Mouse (Mus musculus): ENCODE results near the gene Rgs14. TPM values are rescaled to one million over a fixed set of nuclear protein-coding genes. Genes with fewer than 3 reads are reported as not detected.
A peak's percentile ranks its signal among the peaks of the same experiment; 100 is the strongest.

The Rgs14 gene
- polyA plus RNA-seq, 1 experiment from 2014 or later = 0.11 TPM

GRCm38 (mm10) chr13:55392933-55393332 lies 23.4 kb downstream of the Rgs14 start:
- no peak overlapping the region for H3K27ac ChIP-seq (ENCODE audit: low read depth, low read length)
- 67% methylated on average over 4 of the region's 4 CpGs for WGBS
- no peak for ATAC-seq (ENCODE audit: low read depth)
- no peak overlapping the region for H3K4me2 ChIP-seq (ENCODE audit: low read depth, low read length)
- no peaks in the 10 kb centered on the region for H3K9me3 ChIP-seq (ENCODE audit: control insufficient read depth, low read length)
- no peak overlapping the region for H3K9ac ChIP-seq (replicated peaks; ENCODE audit: low read depth, low read length)
- H3K36me3 ChIP-seq (ENCODE audit: control insufficient read depth, insufficient read depth, low read length) = no peaks in the 10 kb centered on the region
- no peaks in the 10 kb centered on the region for H3K27me3 ChIP-seq (ENCODE audit: control insufficient read depth, insufficient read depth, low read length)
- no peak overlapping the region for H3K4me3 ChIP-seq (ENCODE audit: low read depth, low read length)
- no peaks in the 10 kb centered on the region for H3K4me1 ChIP-seq (ENCODE audit: control insufficient read depth, insufficient read depth, low read length)

- H3K4me3 ChIP-seq (ENCODE audit: low read depth, low read length) = no peak within 1 kb of the TSS
- H3K9me3 ChIP-seq (ENCODE audit: control insufficient read depth, low read length) = no peaks in the 10 kb centered on the region
- H3K36me3 ChIP-seq (ENCODE audit: control insufficient read depth, insufficient read depth, low read length) = no peaks in the 10 kb centered on the region
- WGBS = 96% methylated on average over 1 of the region's 1 CpGs
- no peaks in the 10 kb centered on the region for H3K4me1 ChIP-seq (ENCODE audit: control insufficient read depth, insufficient read depth, low read length)
- H3K27ac ChIP-seq (ENCODE audit: low read depth, low read length) = no peak within 1 kb of the TSS
- no peak for ATAC-seq (ENCODE audit: low read depth)
- H3K9ac ChIP-seq (replicated peaks; ENCODE audit: low read depth, low read length) = no peak within 1 kb of the TSS
- H3K4me2 ChIP-seq (ENCODE audit: low read depth, low read length) = no peak within 1 kb of the TSS
- H3K27me3 ChIP-seq (ENCODE audit: control insufficient read depth, insufficient read depth, low read length) = no peaks in the 10 kb centered on the region
These were observed 28.6 kb downstream of the Rgs14 start, which contains the start of gene Slc34a1 for GRCm38 (mm10) chr13:55398088-55398487. Slc34a1 (plus strand) TSS chr13:55398187.

GRCm38 (mm10) chr13:55399300-55400038 lies 29.9 kb downstream of the Rgs14 start:
- H3K27me3 ChIP-seq (ENCODE audit: control insufficient read depth, insufficient read depth, low read length) = no peaks in the 10 kb centered on the region
- no peaks in the 10 kb centered on the region for H3K36me3 ChIP-seq (ENCODE audit: control insufficient read depth, insufficient read depth, low read length)
- no peaks in the 10 kb centered on the region for H3K9me3 ChIP-seq (ENCODE audit: control insufficient read depth, low read length)
- WGBS = 73% methylated on average over 5 of the region's 5 CpGs
- H3K27ac ChIP-seq (ENCODE audit: low read depth, low read length) = no peak overlapping the region
- no peak for ATAC-seq (ENCODE audit: low read depth)
- H3K4me3 ChIP-seq (ENCODE audit: low read depth, low read length) = no peak overlapping the region
- H3K4me1 ChIP-seq (ENCODE audit: control insufficient read depth, insufficient read depth, low read length) = no peaks in the 10 kb centered on the region
- no peak overlapping the region for H3K9ac ChIP-seq (replicated peaks; ENCODE audit: low read depth, low read length)
- H3K4me2 ChIP-seq (ENCODE audit: low read depth, low read length) = no peak overlapping the region

- Histone ChIP-seq H3K27ac (ENCODE audit: low read depth, low read length) (no peak overlapping the region), H3K4me1 (ENCODE audit: control insufficient read depth, insufficient read depth, low read length) (no peaks in the 10 kb centered on the region), H3K4me3 (ENCODE audit: low read depth, low read length) (no peak overlapping the region), H3K9me3 (ENCODE audit: control insufficient read depth, low read length) (no peaks in the 10 kb centered on the region), H3K36me3 (ENCODE audit: control insufficient read depth, insufficient read depth, low read length) (no peaks in the 10 kb centered on the region), H3K9ac (replicated peaks; ENCODE audit: low read depth, low read length) (no peak overlapping the region), H3K27me3 (ENCODE audit: control insufficient read depth, insufficient read depth, low read length) (no peaks in the 10 kb centered on the region), H3K4me2 (ENCODE audit: low read depth, low read length) (no peak overlapping the region)
- ATAC-seq (ENCODE audit: low read depth) = no peak
- 92% methylated on average over 1 of the region's 1 CpGs for WGBS
These were observed 30.5 kb downstream of the Rgs14 start for GRCm38 (mm10) chr13:55400039-55400346.

- WGBS = 47% methylated on average over 7 of the region's 7 CpGs
- H3K4me3 ChIP-seq (ENCODE audit: low read depth, low read length) = no peak overlapping the region
- H3K27ac ChIP-seq (ENCODE audit: low read depth, low read length) = peak overlapping the region; percentile 71
- no peak overlapping the region for H3K4me2 ChIP-seq (ENCODE audit: low read depth, low read length)
- H3K9me3 ChIP-seq (ENCODE audit: control insufficient read depth, low read length) = no peaks in the 10 kb centered on the region
- H3K9ac ChIP-seq (replicated peaks; ENCODE audit: low read depth, low read length) = no peak overlapping the region
- H3K36me3 ChIP-seq (ENCODE audit: control insufficient read depth, insufficient read depth, low read length) = no peaks in the 10 kb centered on the region
- peak; percentile 42; the same call in 1 of the 2 replicates for ATAC-seq (ENCODE audit: low read depth)
- H3K4me1 ChIP-seq (ENCODE audit: control insufficient read depth, insufficient read depth, low read length) = peaks cover 10% of the 10 kb centered on the region; the same call in 1 of the 2 replicates
- no peaks in the 10 kb centered on the region for H3K27me3 ChIP-seq (ENCODE audit: control insufficient read depth, insufficient read depth, low read length)
These were observed 33.7 kb downstream of the Rgs14 start for GRCm38 (mm10) chr13:55403266-55403665.

GRCm38 (mm10) chr13:55403935-55404852 lies 34.7 kb downstream of the Rgs14 start:
- WGBS = 59% methylated on average over 15 of the region's 15 CpGs
- H3K4me2 ChIP-seq (ENCODE audit: low read depth, low read length) = no peak overlapping the region

GRCm38 (mm10) chr13:55404853-55405782 lies 35.6 kb downstream of the Rgs14 start:
- no peaks in the 10 kb centered on the region for H3K36me3 ChIP-seq (ENCODE audit: control insufficient read depth, insufficient read depth, low read length)
- peak; percentile 91 for ATAC-seq (ENCODE audit: low read depth)
- 13% methylated on average over 11 of the region's 11 CpGs for WGBS
- peak overlapping the region; percentile 82 for H3K27ac ChIP-seq (ENCODE audit: low read depth, low read length)
- no peaks in the 10 kb centered on the region for H3K27me3 ChIP-seq (ENCODE audit: control insufficient read depth, insufficient read depth, low read length)
- peaks cover 10% of the 10 kb centered on the region; the same call in 1 of the 2 replicates for H3K4me1 ChIP-seq (ENCODE audit: control insufficient read depth, insufficient read depth, low read length)
- no peaks in the 10 kb centered on the region for H3K9me3 ChIP-seq (ENCODE audit: control insufficient read depth, low read length)
- H3K9ac ChIP-seq (replicated peaks; ENCODE audit: low read depth, low read length) = peak overlapping the region; percentile 34; the same call in 1 of the 2 replicates
- H3K4me2 ChIP-seq (ENCODE audit: low read depth, low read length) = peak overlapping the region; percentile 20; the same call in 1 of the 2 replicates
- H3K4me3 ChIP-seq (ENCODE audit: low read depth, low read length) = no peak overlapping the region

More at GRCm38 (mm10) chr13:55403935-55404852, 34.7 kb downstream of the Rgs14 start:
- no peak overlapping the region; the same call in 1 of the 2 replicates for H3K9ac ChIP-seq (replicated peaks; ENCODE audit: low read depth, low read length)
- no peaks in the 10 kb centered on the region for H3K27me3 ChIP-seq (ENCODE audit: control insufficient read depth, insufficient read depth, low read length)
- ATAC-seq (ENCODE audit: low read depth) = no peak
- H3K9me3 ChIP-seq (ENCODE audit: control insufficient read depth, low read length) = no peaks in the 10 kb centered on the region
- no peaks in the 10 kb centered on the region for H3K36me3 ChIP-seq (ENCODE audit: control insufficient read depth, insufficient read depth, low read length)
- peak overlapping the region; percentile 75 for H3K27ac ChIP-seq (ENCODE audit: low read depth, low read length)
- peaks cover 10% of the 10 kb centered on the region; the same call in 1 of the 2 replicates for H3K4me1 ChIP-seq (ENCODE audit: control insufficient read depth, insufficient read depth, low read length)
- no peak overlapping the region for H3K4me3 ChIP-seq (ENCODE audit: low read depth, low read length)

- peak; percentile 41; the same call in 1 of the 2 replicates for ATAC-seq (ENCODE audit: low read depth)
- WGBS = 66% methylated on average over 13 of the region's 13 CpGs
- Histone ChIP-seq H3K4me2 (ENCODE audit: low read depth, low read length) (peak overlapping the region; percentile 11; the same call in 1 of the 2 replicates), H3K4me1 (ENCODE audit: control insufficient read depth, insufficient read depth, low read length) (peaks cover 10% of the 10 kb centered on the region; the same call in 1 of the 2 replicates), H3K9me3 (ENCODE audit: control insufficient read depth, low read length) (no peaks in the 10 kb centered on the region), H3K27ac (ENCODE audit: low read depth, low read length) (peak overlapping the region; percentile 82), H3K9ac (replicated peaks; ENCODE audit: low read depth, low read length) (peak overlapping the region; percentile 9; the same call in 1 of the 2 replicates), H3K27me3 (ENCODE audit: control insufficient read depth, insufficient read depth, low read length) (no peaks in the 10 kb centered on the region), H3K36me3 (ENCODE audit: control insufficient read depth, insufficient read depth, low read length) (no peaks in the 10 kb centered on the region), H3K4me3 (ENCODE audit: low read depth, low read length) (no peak overlapping the region)
These were observed 36.4 kb downstream of the Rgs14 start for GRCm38 (mm10) chr13:55405783-55406390.
